Mouse (Mus musculus): ENCODE data around the gene Nol6. TPM values are rescaled to one million over a fixed set of nuclear protein-coding genes. Genes with fewer than 3 reads are reported as not detected.

Gene Nol6
- 88.4 and 103 TPM in 2 replicates for polyA plus RNA-seq (2012)

DNA sequence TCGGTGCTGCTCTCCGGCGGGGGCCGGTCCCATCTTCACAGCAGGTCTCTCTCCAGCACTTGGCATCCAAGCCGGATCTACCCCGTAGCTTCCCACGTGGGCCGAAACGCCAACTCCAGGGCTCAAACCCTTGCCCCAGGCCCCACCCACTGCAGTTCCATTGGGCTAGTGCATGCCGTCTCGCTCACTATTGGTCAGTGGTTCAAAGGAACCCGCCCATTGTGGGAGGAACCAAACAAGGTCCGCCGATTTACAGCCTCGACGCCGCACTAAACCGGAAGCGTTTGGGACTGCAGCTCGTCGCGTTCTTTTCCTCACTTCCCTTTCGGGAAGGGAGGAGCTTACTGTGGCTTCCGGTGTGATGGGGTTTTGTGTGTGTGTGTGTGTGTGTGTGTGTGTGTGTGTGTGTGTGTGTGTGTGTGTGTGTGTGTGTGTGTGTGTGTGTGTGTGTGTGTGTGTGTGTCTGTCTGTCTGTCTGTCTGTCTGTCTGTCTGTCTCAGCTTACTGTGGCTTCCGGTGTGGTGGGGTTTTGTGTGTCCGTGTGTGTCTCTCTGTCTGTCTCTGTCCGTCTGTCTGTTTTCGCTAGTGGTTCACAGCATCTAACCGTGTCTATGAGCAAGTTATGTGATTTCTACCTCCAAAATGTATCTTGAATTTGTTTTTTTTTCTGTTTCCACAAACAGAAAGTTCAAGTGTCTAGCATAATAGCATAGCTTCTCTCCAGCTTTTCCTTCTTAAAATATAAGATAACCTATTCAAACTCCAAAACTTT lies at the start of gene Nol6:
Gene Nol6 (minus strand): TSS at position 276 of the 772 bp plus-strand sequence.
- no peak for TF ChIP-seq GATA1 (IDR thresholded peaks at IDR 0.05; ENCODE audit: low read length)

DNA sequence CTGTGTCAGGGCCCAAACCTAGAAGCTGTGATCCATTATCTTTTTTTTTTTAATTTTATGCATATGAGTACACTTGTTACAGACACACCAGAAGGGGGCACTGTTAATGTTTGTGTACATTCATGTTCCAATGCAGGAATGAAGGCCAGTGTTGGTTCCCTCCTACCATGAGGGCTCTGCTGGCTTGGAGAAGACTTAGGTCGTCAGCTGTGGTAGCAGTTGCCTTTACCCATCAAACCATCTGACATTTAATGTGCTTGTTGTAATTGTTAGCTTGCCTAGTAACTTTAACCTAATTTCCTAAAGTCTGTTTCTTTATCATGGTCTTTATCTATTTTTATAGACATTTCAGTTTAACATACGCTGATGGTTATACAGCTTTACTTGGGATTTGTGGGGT lies 46.7 kb upstream of the Nol6 start:
- TF ChIP-seq GATA1 (IDR thresholded peaks at IDR 0.05; ENCODE audit: low read length) = no peak

DNA sequence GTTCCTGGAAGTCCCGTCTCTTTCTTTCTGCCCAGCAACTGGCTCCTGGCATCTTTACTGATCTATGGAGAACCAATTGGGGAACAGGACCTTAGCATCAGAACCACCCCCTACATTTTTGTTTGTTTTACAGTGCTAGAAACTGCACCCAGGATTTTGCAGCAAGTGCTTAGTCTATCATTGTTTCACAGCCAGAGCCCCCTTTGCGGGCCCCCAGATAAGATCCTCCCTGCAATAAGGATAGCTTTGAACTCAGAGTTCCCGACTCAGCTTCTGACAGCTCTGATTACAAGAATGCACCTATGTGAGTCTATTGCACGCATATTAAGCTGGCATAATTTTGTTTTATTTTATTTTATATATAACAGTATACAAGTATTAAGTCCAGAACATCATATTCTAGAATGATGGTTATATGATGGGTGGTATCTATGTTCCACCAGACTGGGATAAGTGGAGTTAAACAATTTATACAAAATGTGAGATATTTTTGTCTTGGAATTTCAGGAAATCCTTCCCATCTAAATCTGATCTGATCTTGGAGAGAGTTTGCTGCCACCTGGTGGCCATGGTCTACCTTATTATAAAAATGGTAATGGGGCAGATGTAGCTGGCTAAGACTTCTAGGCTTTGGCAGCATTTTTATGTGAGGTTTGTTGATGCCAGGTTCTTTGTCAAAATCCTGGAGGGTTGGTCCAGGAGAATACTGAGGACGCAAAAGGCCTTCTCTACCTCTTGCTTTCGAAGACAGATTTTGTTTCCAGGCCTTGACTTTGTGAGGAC lies 41.6 kb upstream of the Nol6 start:
- no peak for TF ChIP-seq GATA1 (IDR thresholded peaks at IDR 0.05; ENCODE audit: low read length)

DNA sequence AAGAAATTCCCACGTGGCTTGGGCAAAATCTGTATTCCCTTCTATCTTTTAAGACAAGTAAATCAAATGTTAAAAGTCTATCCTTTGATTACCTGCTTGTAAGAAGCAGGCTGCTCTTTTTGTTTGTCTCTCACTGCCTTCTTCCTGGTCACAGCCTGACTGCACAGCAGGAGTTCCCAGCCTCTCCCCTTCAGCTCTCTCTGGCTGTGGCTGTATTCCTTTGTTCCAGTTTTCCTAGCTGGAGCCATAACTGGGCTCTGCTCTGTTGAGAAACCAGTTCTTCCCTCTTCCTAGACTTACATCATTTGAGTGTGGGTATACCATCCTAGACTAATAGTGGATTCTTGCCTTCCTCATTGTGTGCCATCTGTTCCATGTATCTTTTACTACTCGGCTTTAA lies 40.7 kb upstream of the Nol6 start:
- TF ChIP-seq GATA1 (IDR thresholded peaks at IDR 0.05; ENCODE audit: low read length) = no peak

DNA sequence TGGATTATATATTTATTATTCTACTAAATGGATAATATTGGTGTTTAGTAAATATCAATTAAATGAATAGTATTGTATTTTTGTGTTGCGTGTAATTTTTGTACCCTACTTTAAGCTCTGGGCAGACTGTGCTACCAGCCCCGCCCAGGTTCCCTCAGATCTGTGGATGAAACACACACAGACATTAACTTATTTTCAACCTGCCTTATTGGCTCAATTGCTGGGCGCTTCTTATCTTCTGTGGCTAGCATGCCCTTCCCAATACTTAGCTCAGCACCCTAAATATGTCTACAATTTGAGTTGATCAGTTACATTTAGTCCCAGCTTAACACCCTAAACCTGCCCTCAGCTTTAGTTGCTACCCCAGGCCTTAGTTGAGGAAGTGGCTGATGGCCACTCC lies 37.0 kb upstream of the Nol6 start:
- no peak for TF ChIP-seq GATA1 (IDR thresholded peaks at IDR 0.05; ENCODE audit: low read length)

DNA sequence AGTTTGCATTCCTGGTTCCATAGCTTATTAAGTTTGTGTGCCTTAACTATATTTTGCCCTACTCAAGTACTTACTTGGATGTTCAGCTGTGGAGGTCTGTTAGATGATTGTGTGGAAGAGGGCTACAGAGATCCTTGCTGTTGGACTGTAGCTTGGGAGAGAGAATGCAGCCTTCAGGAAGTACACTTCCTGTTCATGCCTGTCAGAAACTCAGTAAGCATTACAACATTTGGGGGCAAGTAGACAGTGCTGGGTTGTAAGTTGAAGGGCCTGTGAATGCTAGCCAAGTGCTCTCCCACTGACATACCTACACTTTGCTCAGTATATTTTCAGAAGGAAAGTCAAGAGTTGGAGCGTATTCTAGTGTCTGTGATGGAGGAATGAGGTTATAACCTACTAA lies 34.0 kb upstream of the Nol6 start:
- TF ChIP-seq GATA1 (IDR thresholded peaks at IDR 0.05; ENCODE audit: low read length) = no peak

DNA sequence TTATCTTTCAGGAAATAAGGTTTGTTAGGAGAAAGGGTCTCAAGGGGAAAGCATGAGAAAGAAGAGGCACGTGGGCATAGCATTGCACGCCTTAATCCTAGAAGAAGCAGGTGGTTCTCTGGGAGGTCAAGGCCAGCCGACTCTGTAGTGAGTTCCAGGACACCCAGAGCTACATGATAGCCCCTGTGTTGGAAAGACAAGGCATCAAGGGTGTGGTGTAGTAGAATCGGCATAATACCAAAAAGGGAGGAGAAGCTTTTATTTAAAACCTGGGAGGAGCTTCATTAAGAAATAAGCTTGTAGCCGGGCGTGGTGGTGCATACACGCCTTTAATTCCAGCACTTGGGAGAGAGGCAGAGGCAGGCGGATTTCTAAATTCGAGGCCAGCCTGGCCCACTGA lies 32.7 kb upstream of the Nol6 start:
- no peak for TF ChIP-seq GATA1 (IDR thresholded peaks at IDR 0.05; ENCODE audit: low read length)

DNA sequence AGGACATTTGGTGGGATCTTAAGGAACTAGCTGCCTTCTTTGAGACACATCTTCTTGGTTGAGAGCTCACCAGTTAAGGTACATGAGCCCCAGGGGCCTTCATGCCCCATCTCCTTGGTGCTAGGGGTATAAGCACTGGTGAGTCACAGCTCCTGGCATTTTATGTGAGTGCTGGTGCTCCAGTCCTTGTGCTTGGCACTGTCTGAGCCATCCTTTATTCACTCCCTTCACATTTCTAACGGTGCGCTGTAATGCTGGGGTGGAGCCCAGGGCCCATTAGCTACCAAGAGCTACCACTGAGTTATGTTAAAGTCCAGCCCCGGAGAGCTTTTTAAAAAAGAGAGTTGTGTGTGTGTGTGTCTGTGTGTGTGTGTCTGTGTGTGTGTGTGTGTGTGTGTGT lies 28.9 kb upstream of the Nol6 start:
- no peak for TF ChIP-seq GATA1 (IDR thresholded peaks at IDR 0.05; ENCODE audit: low read length)

DNA sequence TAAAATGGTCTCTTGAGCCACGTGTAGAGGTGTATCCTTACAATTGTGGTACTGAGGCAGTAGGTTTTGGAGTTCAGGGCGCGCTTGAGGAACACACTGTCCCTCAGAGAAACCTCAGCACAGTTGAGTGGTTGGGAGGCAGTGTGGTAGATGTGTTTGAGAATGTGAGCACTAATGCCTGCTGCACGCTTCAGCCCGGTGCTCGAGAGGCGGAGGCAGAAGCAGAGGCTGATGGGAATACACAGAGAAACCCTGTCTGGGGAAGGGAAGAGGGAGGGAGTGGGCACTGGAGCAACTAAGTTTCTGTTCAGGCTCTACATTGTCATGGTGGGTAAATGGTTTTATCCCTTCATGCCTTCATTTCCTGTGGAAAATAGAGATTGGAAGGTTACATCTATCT lies 26.9 kb upstream of the Nol6 start:
- no peak for TF ChIP-seq GATA1 (IDR thresholded peaks at IDR 0.05; ENCODE audit: low read length)

DNA sequence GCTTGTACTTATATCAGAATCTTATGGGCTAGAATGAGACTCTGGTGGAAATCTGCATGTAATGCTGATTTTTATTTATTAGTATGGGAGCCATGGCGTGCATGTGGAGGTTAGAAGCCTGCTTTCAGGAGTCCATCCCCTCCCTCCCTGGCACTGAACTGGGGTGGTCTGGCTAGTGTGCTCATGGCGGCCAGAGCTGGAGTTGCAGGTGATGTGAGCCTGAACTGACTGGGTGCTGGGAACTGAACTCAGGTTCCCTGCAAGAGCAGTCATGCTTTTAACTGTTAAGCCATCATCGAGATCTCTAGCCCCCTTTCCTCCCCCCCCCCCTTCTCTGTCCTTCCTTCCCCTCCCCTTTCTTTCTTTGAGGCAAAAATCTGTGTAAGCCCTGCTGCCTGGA lies 25.6 kb upstream of the Nol6 start:
- TF ChIP-seq GATA1 (IDR thresholded peaks at IDR 0.05; ENCODE audit: low read length) = no peak

DNA sequence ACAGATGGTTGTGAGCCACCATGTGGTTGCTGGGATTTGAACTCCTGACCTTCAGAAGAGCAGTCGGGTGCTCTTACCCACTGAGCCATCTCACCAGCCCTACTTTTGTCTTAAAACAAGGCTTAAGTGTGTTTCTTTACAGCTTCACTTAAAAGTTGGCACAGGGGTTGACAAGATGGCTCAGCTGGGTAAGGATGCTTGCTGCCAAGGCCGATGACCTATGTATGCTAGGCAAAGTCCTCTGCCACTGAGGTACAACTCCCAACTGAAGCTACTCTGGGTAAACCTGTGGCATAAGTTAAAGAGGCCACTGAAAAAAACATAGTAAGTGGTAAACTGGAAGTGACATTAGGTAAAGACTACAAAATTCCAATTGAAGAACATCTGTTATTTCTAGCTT lies 18.3 kb upstream of the Nol6 start:
- TF ChIP-seq GATA1 (IDR thresholded peaks at IDR 0.05; ENCODE audit: low read length) = no peak

DNA sequence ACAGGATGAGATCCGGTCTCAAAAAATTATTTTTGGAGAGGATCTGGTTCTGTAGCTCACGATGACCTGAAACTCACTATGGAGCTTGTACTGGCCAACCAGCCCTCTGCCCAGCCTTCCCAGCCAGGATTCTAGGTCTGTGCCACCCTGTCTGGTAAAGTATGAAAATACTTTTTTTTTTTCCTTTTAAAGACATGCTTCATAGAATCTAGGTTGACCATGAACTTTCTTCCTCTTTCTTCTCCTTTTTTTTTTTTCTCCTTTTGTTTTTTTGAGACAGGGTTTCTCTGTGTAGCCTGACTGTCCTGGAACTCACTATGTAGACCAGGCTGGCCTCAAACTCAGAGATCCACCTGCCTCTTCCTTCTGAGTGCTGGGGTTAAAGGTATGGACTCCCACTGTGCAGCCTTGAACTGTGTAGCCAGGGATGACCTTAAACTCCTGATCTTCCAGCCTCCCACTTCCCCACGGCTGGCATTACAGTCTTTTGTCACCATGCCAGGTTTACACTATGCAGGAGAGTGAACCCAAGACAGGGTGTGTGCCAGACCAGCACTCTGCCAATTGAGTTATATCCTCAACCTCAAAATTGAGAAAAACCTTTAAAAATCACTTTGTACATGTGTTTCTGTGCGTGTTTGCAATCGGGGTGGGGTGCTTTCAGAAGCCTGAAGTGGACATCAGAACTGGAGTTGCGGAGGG lies 16.1 kb upstream of the Nol6 start:
- no peak for TF ChIP-seq GATA1 (IDR thresholded peaks at IDR 0.05; ENCODE audit: low read length)

DNA sequence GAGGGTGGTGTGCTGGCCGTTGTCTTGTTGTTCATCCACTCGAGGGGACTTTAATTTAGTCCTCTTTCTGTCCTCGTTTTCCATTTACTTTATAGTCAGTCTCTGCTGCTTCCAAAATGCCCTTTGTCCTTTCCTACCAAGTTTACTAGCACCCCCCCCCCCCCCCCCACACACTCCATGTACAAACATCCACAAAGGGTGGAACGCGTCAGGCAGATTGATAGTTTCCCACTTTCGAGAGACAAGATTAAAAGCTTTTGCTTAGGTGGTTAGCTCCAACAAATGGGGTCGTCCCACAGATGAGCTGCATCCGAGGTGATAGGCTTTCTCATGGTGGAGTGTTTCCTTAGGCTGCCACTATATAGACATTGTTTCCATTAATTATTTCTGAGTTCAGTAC lies 12.6 kb upstream of the Nol6 start:
- no peak for TF ChIP-seq GATA1 (IDR thresholded peaks at IDR 0.05; ENCODE audit: low read length)

DNA sequence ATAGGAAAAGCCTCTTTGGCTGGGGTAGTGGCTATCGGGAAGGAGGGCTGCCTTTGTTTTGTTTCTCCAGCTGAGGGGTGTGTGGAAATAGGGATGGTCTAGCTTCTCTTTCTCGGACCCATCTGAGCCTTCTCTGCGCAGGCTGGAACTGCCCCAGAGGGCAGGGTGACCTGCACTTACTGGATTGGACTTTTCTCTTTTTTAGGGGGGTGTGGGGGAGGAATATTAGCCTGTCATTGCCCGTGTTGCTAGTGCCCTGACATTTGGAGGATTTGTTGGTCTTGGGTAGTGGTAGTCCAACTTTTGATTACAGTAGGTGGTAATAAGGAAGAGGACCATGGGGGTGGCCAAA lies 12.2 kb upstream of the Nol6 start:
- no peak for TF ChIP-seq GATA1 (IDR thresholded peaks at IDR 0.05; ENCODE audit: low read length)

DNA sequence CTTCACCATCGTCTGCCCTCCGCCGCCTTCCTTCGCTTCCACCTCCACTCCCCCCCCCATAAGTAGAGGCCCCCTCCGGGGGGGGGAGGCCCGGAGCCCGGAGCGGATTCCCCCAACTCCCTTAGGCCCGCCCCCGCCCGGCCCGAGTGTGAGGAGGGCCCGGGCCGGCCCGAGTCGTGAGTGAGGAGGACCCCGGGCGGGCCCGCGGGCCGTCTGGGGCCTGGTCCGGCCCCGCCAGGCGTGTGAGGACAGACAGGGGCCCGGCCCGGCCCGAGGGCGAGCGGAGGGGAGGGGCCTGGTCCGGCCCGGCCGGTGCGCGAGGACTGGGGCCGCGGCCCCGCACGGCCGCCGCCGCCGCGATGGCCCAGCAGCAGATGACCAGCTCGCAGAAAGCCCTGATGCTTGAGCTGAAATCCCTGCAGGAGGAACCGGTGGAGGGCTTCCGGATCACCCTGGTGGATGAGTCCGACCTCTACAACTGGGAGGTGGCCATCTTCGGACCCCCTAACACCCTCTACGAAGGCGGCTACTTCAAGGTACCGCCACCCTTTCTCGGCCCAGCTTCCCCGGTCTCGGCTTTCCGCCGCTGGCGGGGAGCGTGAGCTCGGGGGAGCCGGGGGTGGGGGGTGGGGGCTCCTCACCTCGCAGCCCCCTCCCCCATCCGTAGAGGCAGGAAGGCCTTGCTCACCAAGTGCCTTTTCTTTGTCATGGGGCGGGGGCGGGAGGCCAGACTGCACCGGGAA lies 11.6 kb upstream of the Nol6 start, which contains the start of gene Ube2r2:
Gene Ube2r2 (plus strand): TSS at position 33 of the 743 bp plus-strand sequence.
- no peak for TF ChIP-seq GATA1 (IDR thresholded peaks at IDR 0.05; ENCODE audit: low read length)

Data from G1E-ER4 (cell line).